Mouse (Mus musculus) thymus, adult 2 months (tissue): ENCODE data around the gene Tsen2.

Source experiments
- CTCF ChIP-seq: fragments of 200-500 bp; IDR thresholded peaks from 2 replicates; pipeline ENCODE4 v1.5.1; 2012; ENCODE audit warnings: mild to moderate bottlenecking, control low read depth, low read length, moderate library complexity, borderline replicate concordance; ENCODE audit not compliant: control insufficient read depth, poor library complexity, insufficient read depth; ENCODE audit errors: extremely low read depth
- POLR2A ChIP-seq: fragments of 200-500 bp; IDR thresholded peaks from 2 replicates; pipeline ENCODE4 v1.6.1; 2012; ENCODE audit warnings: mild to moderate bottlenecking, low read length, control low read depth, moderate library complexity; ENCODE audit not compliant: control insufficient read depth, poor library complexity, insufficient read depth; ENCODE audit errors: extremely low read depth

GRCm38 (mm10) chr6:115534617-115535016 lies 9.8 kb upstream of the Tsen2 start:
- TF ChIP-seq CTCF (no peak), POLR2A (no peak)
